Mouse (Mus musculus): ENCODE data around the gene Ism2. TPM values are rescaled to one million over a fixed set of nuclear protein-coding genes. Genes with fewer than 3 reads are reported as not detected.

Gene Ism2
- total and polyA plus RNA-seq, 3 experiments = 0.05 TPM; not detected in 2

GRCm38 (mm10) chr12:87238632-87239031 lies 60.9 kb downstream of the Ism2 start, which contains the start of gene Noxred1:
TSS of gene Noxred1 (minus strand) at chr12:87238732.
- Histone ChIP-seq H3K36me3 (replicated peaks) (peaks cover 44% of the 10 kb centered on the region), H3K4me1 (ENCODE audit: insufficient read depth, low read depth, low read length) (no peaks in the 10 kb centered on the region), H3K4me3 (ENCODE audit: low read depth, low read length) (no peak within 1 kb of the TSS), H3K27me3 (ENCODE audit: insufficient read depth, low read length) (no peaks in the 10 kb centered on the region), H3K9me3 (replicated peaks) (peaks cover 3% of the 10 kb centered on the region)
- no peak for ATAC-seq (ENCODE audit: extremely low read depth, insufficient number of reproducible peaks, low FRiP score, poor library complexity, severe bottlenecking)
- TF ChIP-seq TAL1 (conservative IDR thresholded peaks at IDR 0.05; ENCODE audit: low read depth, low read length) (no peak), POLR2AphosphoS5 (IDR thresholded peaks at IDR 0.05; ENCODE audit: insufficient replicate concordance, low read depth, low read length) (no peak), CTCF (IDR thresholded peaks at IDR 0.05; ENCODE audit: low read depth, low read length) (no peak), GATA1 (IDR thresholded peaks at IDR 0.05; ENCODE audit: borderline replicate concordance, low read length) (no peak), GATA2 (IDR thresholded peaks at IDR 0.05; ENCODE audit: borderline replicate concordance, low read depth, low read length) (no peak)
- DNase-seq (ENCODE audit: low spot score) = no peak

DNA sequence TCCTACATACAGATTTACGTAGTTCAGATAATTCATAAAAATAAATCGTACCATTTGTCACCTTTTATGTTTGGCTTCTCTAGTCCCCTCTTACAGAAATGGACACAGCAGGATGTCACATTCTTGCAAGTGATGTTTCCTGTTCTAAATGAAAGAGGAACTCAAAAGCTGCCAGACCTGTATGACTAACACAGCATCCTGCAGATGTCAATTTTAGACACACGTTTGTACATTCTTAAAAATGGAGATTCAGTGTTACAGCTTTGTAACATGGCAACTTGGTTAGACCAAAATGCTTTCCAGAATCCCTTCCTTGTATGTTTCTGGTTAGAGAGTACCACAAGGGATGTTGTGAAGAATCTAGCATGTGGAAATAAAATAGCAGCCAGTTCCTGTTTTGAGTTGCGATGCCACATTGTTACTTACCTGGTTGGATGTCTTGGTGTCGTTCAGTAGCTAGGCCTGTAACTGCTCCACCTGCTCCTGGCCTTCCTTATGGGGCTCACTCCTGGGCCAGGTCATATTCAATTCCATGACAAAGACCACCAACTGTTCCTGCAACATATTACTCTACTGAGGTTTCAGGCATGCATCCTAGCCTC lies 62.5 kb downstream of the Ism2 start:
- Histone ChIP-seq H3K36me3 (replicated peaks) (peaks cover 35% of the 10 kb centered on the region), H3K9me3 (replicated peaks) (peaks cover 3% of the 10 kb centered on the region), H3K4me1 (ENCODE audit: insufficient read depth, low read depth, low read length) (no peaks in the 10 kb centered on the region), H3K4me3 (ENCODE audit: low read depth, low read length) (no peak overlapping the region), H3K27me3 (ENCODE audit: insufficient read depth, low read length) (peaks cover 3% of the 10 kb centered on the region; the same call in 1 of the 2 replicates)
- ATAC-seq (ENCODE audit: extremely low read depth, insufficient number of reproducible peaks, low FRiP score, poor library complexity, severe bottlenecking) (no peak), DNase-seq (ENCODE audit: low spot score) (no peak)
- TF ChIP-seq GATA1 (IDR thresholded peaks at IDR 0.05; ENCODE audit: borderline replicate concordance, low read length) (no peak), TAL1 (conservative IDR thresholded peaks at IDR 0.05; ENCODE audit: low read depth, low read length) (no peak), POLR2AphosphoS5 (IDR thresholded peaks at IDR 0.05; ENCODE audit: insufficient replicate concordance, low read depth, low read length) (no peak), GATA2 (IDR thresholded peaks at IDR 0.05; ENCODE audit: borderline replicate concordance, low read depth, low read length) (no peak), CTCF (IDR thresholded peaks at IDR 0.05; ENCODE audit: low read depth, low read length) (no peak)

- DNase-seq (ENCODE audit: low spot score) (no peak), ATAC-seq (ENCODE audit: extremely low read depth, insufficient number of reproducible peaks, low FRiP score, poor library complexity, severe bottlenecking) (peak; percentile 22; the same call in 1 of the 2 replicates)
- H3K9me3 ChIP-seq (replicated peaks) = peaks cover 5% of the 10 kb centered on the region
- no peak for TF ChIP-seq POLR2AphosphoS5 (IDR thresholded peaks at IDR 0.05; ENCODE audit: insufficient replicate concordance, low read depth, low read length)
- peaks cover 3% of the 10 kb centered on the region; the same call in 1 of the 2 replicates for H3K4me1 ChIP-seq (ENCODE audit: insufficient read depth, low read depth, low read length)
- peaks cover 3% of the 10 kb centered on the region; the same call in 1 of the 2 replicates for H3K27me3 ChIP-seq (ENCODE audit: insufficient read depth, low read length)
- no peak overlapping the region for H3K4me3 ChIP-seq (ENCODE audit: low read depth, low read length)
- no peaks in the 10 kb centered on the region for H3K36me3 ChIP-seq (replicated peaks)
Observed at GRCm38 (mm10) chr12:87230379-87230895, 69.1 kb downstream of the Ism2 start.

DNA sequence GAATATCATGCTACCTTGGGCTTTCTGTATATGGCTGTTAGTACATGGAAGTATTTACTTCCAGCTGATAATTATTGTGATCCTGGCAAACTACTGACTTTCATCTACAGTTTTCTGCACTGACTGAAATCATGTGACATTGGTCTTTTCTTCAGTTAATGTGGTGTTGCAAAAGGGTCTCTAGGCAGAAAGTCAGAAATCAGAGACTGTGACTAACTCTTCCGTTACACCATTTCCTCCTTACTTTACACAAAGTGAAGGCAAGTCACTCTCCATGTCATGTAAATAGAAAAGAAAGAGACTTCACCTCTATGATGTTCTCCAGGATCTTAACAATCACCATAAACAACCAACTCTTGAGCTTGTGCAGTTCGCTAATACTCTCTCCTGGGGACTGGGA lies 69.9 kb downstream of the Ism2 start:
- Histone ChIP-seq H3K36me3 (replicated peaks) (no peaks in the 10 kb centered on the region), H3K27me3 (ENCODE audit: insufficient read depth, low read length) (peaks cover 6% of the 10 kb centered on the region), H3K4me1 (ENCODE audit: insufficient read depth, low read depth, low read length) (peaks cover 7% of the 10 kb centered on the region; the same call in 1 of the 2 replicates), H3K9me3 (replicated peaks) (peaks cover 5% of the 10 kb centered on the region), H3K4me3 (ENCODE audit: low read depth, low read length) (no peak overlapping the region)
- no peak for DNase-seq (ENCODE audit: low spot score)
- ATAC-seq (ENCODE audit: extremely low read depth, insufficient number of reproducible peaks, low FRiP score, poor library complexity, severe bottlenecking) = no peak
- TF ChIP-seq TAL1 (conservative IDR thresholded peaks at IDR 0.05; ENCODE audit: low read depth, low read length) (no peak), GATA2 (IDR thresholded peaks at IDR 0.05; ENCODE audit: borderline replicate concordance, low read depth, low read length) (no peak), POLR2AphosphoS5 (IDR thresholded peaks at IDR 0.05; ENCODE audit: insufficient replicate concordance, low read depth, low read length) (no peak), CTCF (IDR thresholded peaks at IDR 0.05; ENCODE audit: low read depth, low read length) (no peak), GATA1 (IDR thresholded peaks at IDR 0.05; ENCODE audit: borderline replicate concordance, low read length) (no peak)

Other genes starting within 250 kb of the Ism2 start
- not detected in 2 replicates for gene Ngb, start 197.2 kb downstream of the Ism2 start, total RNA-seq (2014; fragmentation: Nextera tagmentation)
- 0.23 and 0.49 TPM in 2 replicates for gene Ngb, start 197.2 kb downstream of the Ism2 start, total RNA-seq (2017)
- not detected in 2 replicates for gene Ngb, start 197.2 kb downstream of the Ism2 start, polyA plus RNA-seq (2012)
- 71.9 and 80.9 TPM in 2 replicates for gene Gstz1, start 152.5 kb downstream of the Ism2 start, total RNA-seq (2014; fragmentation: Nextera tagmentation)
- 51.5 and 54.2 TPM in 2 replicates for gene Gstz1, start 152.5 kb downstream of the Ism2 start, total RNA-seq (2017)
- gene Gstz1, start 152.5 kb downstream of the Ism2 start, polyA plus RNA-seq (2012) = 6.6 and 7.2 TPM in 2 replicates
- gene Pomt2, start 151.7 kb downstream of the Ism2 start, total RNA-seq (2014; fragmentation: Nextera tagmentation) = 12.7 and 14.0 TPM in 2 replicates
- 10.6 and 11.9 TPM in 2 replicates for gene Pomt2, start 151.7 kb downstream of the Ism2 start, total RNA-seq (2017)
- gene Pomt2, start 151.7 kb downstream of the Ism2 start, polyA plus RNA-seq (2012) = 5.0 and 5.3 TPM in 2 replicates
- gene Samd15, start 100.0 kb downstream of the Ism2 start, total RNA-seq (2014; fragmentation: Nextera tagmentation) = 2.8 and 3.2 TPM in 2 replicates
- 1.5 and 2.3 TPM in 2 replicates for gene Samd15, start 100.0 kb downstream of the Ism2 start, total RNA-seq (2017)
- 0.21 TPM in 1 of 2 replicates, not detected in the other for gene Samd15, start 100.0 kb downstream of the Ism2 start, polyA plus RNA-seq (2012)
- gene Tmed8, start 99.3 kb downstream of the Ism2 start, total RNA-seq (2014; fragmentation: Nextera tagmentation) = 21.6 and 21.8 TPM in 2 replicates
- gene Tmed8, start 99.3 kb downstream of the Ism2 start, total RNA-seq (2017) = 30.8 and 32.5 TPM in 2 replicates
- gene Tmed8, start 99.3 kb downstream of the Ism2 start, polyA plus RNA-seq (2012) = 1.7 and 2.2 TPM in 2 replicates
- gene Noxred1, start 61.0 kb downstream of the Ism2 start, total RNA-seq (2014; fragmentation: Nextera tagmentation) = 0.75 TPM in 1 of 2 replicates, not detected in the other
- gene Noxred1, start 61.0 kb downstream of the Ism2 start, total RNA-seq (2017) = 0.11 and 0.58 TPM in 2 replicates
- not detected in 2 replicates for gene Noxred1, start 61.0 kb downstream of the Ism2 start, polyA plus RNA-seq (2012)
- gene Vipas39, start 33.4 kb downstream of the Ism2 start, total RNA-seq (2014; fragmentation: Nextera tagmentation) = 31.6 and 36.4 TPM in 2 replicates
- gene Vipas39, start 33.4 kb downstream of the Ism2 start, total RNA-seq (2017) = 42.4 and 43.1 TPM in 2 replicates
- gene Vipas39, start 33.4 kb downstream of the Ism2 start, polyA plus RNA-seq (2012) = 1.2 and 1.3 TPM in 2 replicates
- 117 and 144 TPM in 2 replicates for gene Ahsa1, start 33.2 kb downstream of the Ism2 start, total RNA-seq (2014; fragmentation: Nextera tagmentation)
- 400 and 401 TPM in 2 replicates for gene Ahsa1, start 33.2 kb downstream of the Ism2 start, total RNA-seq (2017)
- 207 and 209 TPM in 2 replicates for gene Ahsa1, start 33.2 kb downstream of the Ism2 start, polyA plus RNA-seq (2012)
- gene Sptlc2, start 88.7 kb upstream of the Ism2 start, total RNA-seq (2014; fragmentation: Nextera tagmentation) = 111 and 123 TPM in 2 replicates
- 197 and 212 TPM in 2 replicates for gene Sptlc2, start 88.7 kb upstream of the Ism2 start, total RNA-seq (2017)
- 50.5 and 52.7 TPM in 2 replicates for gene Sptlc2, start 88.7 kb upstream of the Ism2 start, polyA plus RNA-seq (2012)
- gene Slirp, start 144.2 kb upstream of the Ism2 start, total RNA-seq (2014; fragmentation: Nextera tagmentation) = 62.5 and 68.0 TPM in 2 replicates
- 149 and 153 TPM in 2 replicates for gene Slirp, start 144.2 kb upstream of the Ism2 start, total RNA-seq (2017)
- 4.6 and 7.3 TPM in 2 replicates for gene Slirp, start 144.2 kb upstream of the Ism2 start, polyA plus RNA-seq (2012)
- gene Alkbh1, start 144.3 kb upstream of the Ism2 start, total RNA-seq (2014; fragmentation: Nextera tagmentation) = 163 and 180 TPM in 2 replicates
- 104 and 106 TPM in 2 replicates for gene Alkbh1, start 144.3 kb upstream of the Ism2 start, total RNA-seq (2017)
- gene Alkbh1, start 144.3 kb upstream of the Ism2 start, polyA plus RNA-seq (2012) = 36.6 and 41.3 TPM in 2 replicates
- 148 and 150 TPM in 2 replicates for gene Snw1, start 172.6 kb upstream of the Ism2 start, total RNA-seq (2014; fragmentation: Nextera tagmentation)
- gene Snw1, start 172.6 kb upstream of the Ism2 start, total RNA-seq (2017) = 218 and 244 TPM in 2 replicates
- gene Snw1, start 172.6 kb upstream of the Ism2 start, polyA plus RNA-seq (2012) = 22.6 and 29.8 TPM in 2 replicates
- 3.8 TPM in 1 of 2 replicates, not detected in the other for gene Gm5788, start 195.0 kb upstream of the Ism2 start, total RNA-seq (2014; fragmentation: Nextera tagmentation)
- 0.52 and 1.1 TPM in 2 replicates for gene Gm5788, start 195.0 kb upstream of the Ism2 start, total RNA-seq (2017)
- gene Gm5788, start 195.0 kb upstream of the Ism2 start, polyA plus RNA-seq (2012) = 0.33 TPM in 1 of 2 replicates, not detected in the other
- not detected in 2 replicates for gene Gm8300, start 214.6 kb upstream of the Ism2 start, total RNA-seq (2014; fragmentation: Nextera tagmentation)
- gene Gm8300, start 214.6 kb upstream of the Ism2 start, total RNA-seq (2017) = 0.17 and 0.66 TPM in 2 replicates
- gene Gm8300, start 214.6 kb upstream of the Ism2 start, polyA plus RNA-seq (2012) = not detected in 2 replicates